Mouse (Mus musculus) WW6 (cell line): ENCODE measurements around the gene Nfatc4.

ENCODE experiments used
- DNase-seq: peaks from one replicate; pipeline ENCODE4 v3.0.0-alpha.2; 2013; ENCODE audit warnings: low read depth, low spot score

The Nfatc4 gene

GRCm38 (mm10) chr14:55822991-55823762, at the start of gene Nfatc4:
Gene Nfatc4, plus strand, starts transcription at chr14:55823144.
- DNase-seq = peak; percentile 85

- DNase-seq = no peak
Observed at GRCm38 (mm10) chr14:55776711-55777110, 46.2 kb upstream of the Nfatc4 start.

GRCm38 (mm10) chr14:55777176-55777575, 45.8 kb upstream of the Nfatc4 start:
- DNase-seq = no peak

GRCm38 (mm10) chr14:55777806-55778205, 45.1 kb upstream of the Nfatc4 start:
- no peak for DNase-seq

GRCm38 (mm10) chr14:55778686-55779085, 44.3 kb upstream of the Nfatc4 start:
- DNase-seq = no peak

GRCm38 (mm10) chr14:55779656-55780055, 43.3 kb upstream of the Nfatc4 start:
- DNase-seq = no peak

- DNase-seq = no peak
Observed at GRCm38 (mm10) chr14:55780736-55781135, 42.2 kb upstream of the Nfatc4 start.

GRCm38 (mm10) chr14:55781310-55781709, 41.6 kb upstream of the Nfatc4 start:
- peak; percentile 61 for DNase-seq

- DNase-seq = no peak
Observed at GRCm38 (mm10) chr14:55782361-55782960, 40.5 kb upstream of the Nfatc4 start.

GRCm38 (mm10) chr14:55783171-55783957, 39.6 kb upstream of the Nfatc4 start:
- DNase-seq = no peak

- no peak for DNase-seq
Observed at GRCm38 (mm10) chr14:55783958-55784235, 39.0 kb upstream of the Nfatc4 start, which contains the start of gene Adcy4. Gene Adcy4, minus strand, starts transcription at chr14:55784095.

GRCm38 (mm10) chr14:55785195-55785594, 37.7 kb upstream of the Nfatc4 start:
- no peak for DNase-seq

- no peak for DNase-seq
Observed at GRCm38 (mm10) chr14:55787731-55788130, 35.2 kb upstream of the Nfatc4 start.

- no peak for DNase-seq
Observed at GRCm38 (mm10) chr14:55788256-55789050, 34.5 kb upstream of the Nfatc4 start, which contains the start of gene Ripk3. Gene Ripk3, minus strand, starts transcription at chr14:55788865.

GRCm38 (mm10) chr14:55793461-55793860, 29.5 kb upstream of the Nfatc4 start:
- no peak for DNase-seq

- no peak for DNase-seq
Observed at GRCm38 (mm10) chr14:55793946-55794345, 29.0 kb upstream of the Nfatc4 start.

- DNase-seq = no peak
Observed at GRCm38 (mm10) chr14:55795380-55796163, 27.4 kb upstream of the Nfatc4 start.

- DNase-seq = no peak
Observed at GRCm38 (mm10) chr14:55814885-55815284, 8.1 kb upstream of the Nfatc4 start.

GRCm38 (mm10) chr14:55815310-55815751, 7.6 kb upstream of the Nfatc4 start:
- no peak for DNase-seq

GRCm38 (mm10) chr14:55819845-55820405, 3.0 kb upstream of the Nfatc4 start:
- no peak for DNase-seq
